Mouse (Mus musculus) ES-E14 (cell line): ENCODE results near the gene Nfkb1.

Source experiments
- HCFC1 ChIP-seq: IDR thresholded peaks from 2 replicates; pipeline ENCODE4 v1.6.1; 2012; ENCODE audit warnings: low read length, inconsistent platforms, borderline replicate concordance; ENCODE audit not compliant: insufficient read depth
- MAFK ChIP-seq: IDR thresholded peaks from 2 replicates; pipeline ENCODE4 v1.6.1; 2014; ENCODE audit warnings: mild to moderate bottlenecking, low read depth, low read length, inconsistent platforms; ENCODE audit not compliant: insufficient read depth
- ZC3H11A ChIP-seq: IDR thresholded peaks from 2 replicates; pipeline ENCODE4 v1.6.1; 2012; ENCODE audit warnings: low read depth, mild to moderate bottlenecking, inconsistent platforms, low read length, borderline replicate concordance
- ZNF384 ChIP-seq: IDR thresholded peaks from 2 replicates; pipeline ENCODE4 v1.6.1; 2012; ENCODE audit warnings: low read depth, low read length, inconsistent platforms

GRCm38 (mm10) chr3:135625290-135625689 is 66.1 kb downstream of the Nfkb1 start:
- TF ChIP-seq MAFK (no peak), ZNF384 (no peak), ZC3H11A (no peak), HCFC1 (no peak)
